ENCODE assay signal across 8 mouse cellular contexts in the genomic region with DNA sequence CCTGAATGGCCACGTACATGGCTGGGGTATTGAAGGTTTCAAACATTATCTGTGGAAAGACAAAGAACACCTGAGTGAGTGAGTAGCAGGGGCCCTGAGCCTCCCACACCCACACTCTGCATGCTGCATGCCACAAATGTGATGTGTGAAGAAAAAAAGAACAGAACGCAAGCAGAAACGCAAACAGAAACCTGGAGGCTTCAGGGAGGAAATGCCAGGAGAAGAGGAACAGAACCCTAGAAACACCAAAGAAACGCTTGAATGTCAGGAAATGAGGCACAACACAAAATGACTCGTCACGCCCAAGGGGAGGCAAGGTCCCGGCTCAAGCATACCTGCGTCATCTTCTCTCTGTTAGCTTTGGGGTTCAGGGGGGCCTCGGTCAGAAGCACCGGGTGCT. TPM values are rescaled to one million over a fixed set of nuclear protein-coding genes. Genes with fewer than 3 reads are reported as not detected.
DNase-seq lines count a peak whose midpoint lies in the region; TF ChIP-seq lines count a peak whose summit lies in the region.

No protein-coding gene starts in this region.

- peaks cover 13% of the 10 kb centered on the region for H3K36me3 ChIP-seq in thymus, adult 2 months (ENCODE audit: control insufficient read depth, insufficient read depth, low read length)
- peaks cover 16% of the 10 kb centered on the region for H3K36me3 ChIP-seq in heart, embryonic 10.5 days
- H3K36me3 ChIP-seq in limb, embryonic 10.5 days: peaks cover 23% of the 10 kb centered on the region

- H3K27me3 ChIP-seq in thymus, adult 2 months (ENCODE audit: control insufficient read depth, insufficient read depth, low read length): no peaks in the 10 kb centered on the region
- H3K27me3 ChIP-seq in heart, embryonic 10.5 days (ENCODE audit: insufficient read depth, poor library complexity, severe bottlenecking): no peaks in the 10 kb centered on the region
- no peaks in the 10 kb centered on the region for H3K27me3 ChIP-seq in limb, embryonic 10.5 days (ENCODE audit: low read depth, poor library complexity, severe bottlenecking)

- peak overlapping the region; percentile 96 for H3K4me3 ChIP-seq in thymus, adult 2 months (ENCODE audit: control insufficient read depth, insufficient read depth, low read length)
- H3K4me3 ChIP-seq in heart, embryonic 10.5 days: peak overlapping the region; percentile 95
- peak overlapping the region; percentile 99 for H3K4me3 ChIP-seq in limb, embryonic 10.5 days

- no peaks in the 10 kb centered on the region for H3K9me3 ChIP-seq in heart, embryonic 10.5 days
- no peaks in the 10 kb centered on the region for H3K9me3 ChIP-seq in limb, embryonic 10.5 days (replicated peaks)

- WGBS in thymus, adult 2 months: under 1% methylated on average over 10 of the region's 10 CpGs
- 11% methylated on average over 10 of the region's 10 CpGs for WGBS in heart, embryonic 10.5 days
- WGBS in limb, embryonic 10.5 days: 15% methylated on average over 10 of the region's 10 CpGs

- peak; percentile 48 for DNase-seq in cerebellum, adult 9-10 months
- DNase-seq in cerebellum, adult 11 months: no peak
- peak; percentile 40 for DNase-seq in thymus, adult 2 months
- no peak for DNase-seq in thymus, postnatal 10 days (ENCODE audit: low spot score in 2 of 2)
- peak; percentile 78 for DNase-seq in heart, embryonic 10.5 days (ENCODE audit: low spot score)
- no peak for DNase-seq in limb, embryonic 10.5 days (ENCODE audit: low spot score)
- DNase-seq in naive thymus-derived CD4-positive, alpha-beta T cell, adult 2 months (ENCODE audit: low read depth): peak; percentile 66
- no peak for DNase-seq in c-Kit-positive CD71-positive TER-119-positive erythroid progenitor cells, embryonic 14.5 days (ENCODE audit: low spot score)

- no peak for TF ChIP-seq CTCF in thymus, adult 2 months (IDR thresholded peaks at IDR 0.05; ENCODE audit: borderline replicate concordance, control insufficient read depth, extremely low read depth, insufficient read depth, low read length, poor library complexity)

- H3K27ac ChIP-seq in thymus, adult 2 months (ENCODE audit: control insufficient read depth, insufficient read depth, low read length): no peak overlapping the region
- peak overlapping the region; percentile 100 for H3K27ac ChIP-seq in heart, embryonic 10.5 days
- peak overlapping the region; percentile 100 for H3K27ac ChIP-seq in limb, embryonic 10.5 days

- no peak for TF ChIP-seq POLR2A in thymus, adult 2 months (IDR thresholded peaks at IDR 0.05; ENCODE audit: control insufficient read depth, extremely low read depth, insufficient read depth, low read length, poor library complexity)

- peaks cover 29% of the 10 kb centered on the region for H3K4me1 ChIP-seq in thymus, adult 2 months (replicated peaks; ENCODE audit: control insufficient read depth, insufficient read depth, low read length)
- peaks cover 28% of the 10 kb centered on the region for H3K4me1 ChIP-seq in heart, embryonic 10.5 days
- peaks cover 38% of the 10 kb centered on the region for H3K4me1 ChIP-seq in limb, embryonic 10.5 days

RNA-seq across cellular contexts. Expression of a gene that starts 1.0 kb away (rescaled TPM):
- 1,233 and 1,455 TPM in 2 replicates for polyA plus RNA-seq in thymus, adult 2 months (2012; rRNA removed)
- 1,513 and 2,033 TPM in 2 replicates for polyA plus RNA-seq in heart, embryonic 10.5 days (2016; fragmentation: Nextera tagmentation; extraction: Ambion mirVana)
- 3,099 and 3,197 TPM in 2 replicates for polyA plus RNA-seq in limb, embryonic 10.5 days (2016; fragmentation: Nextera tagmentation; extraction: Ambion mirVana)

RNA-seq across cellular contexts. Expression of a gene that starts 14.0 kb away (rescaled TPM):
- polyA plus RNA-seq in thymus, adult 2 months (2012; rRNA removed): 0.19 and 0.37 TPM in 2 replicates
- 0.25 and 0.49 TPM in 2 replicates for polyA plus RNA-seq in heart, embryonic 10.5 days (2016; fragmentation: Nextera tagmentation; extraction: Ambion mirVana)
- 0.35 and 0.74 TPM in 2 replicates for polyA plus RNA-seq in limb, embryonic 10.5 days (2016; fragmentation: Nextera tagmentation; extraction: Ambion mirVana)

RNA-seq across cellular contexts. Expression of a gene that starts 31.3 kb away (rescaled TPM):
- polyA plus RNA-seq in thymus, adult 2 months (2012; rRNA removed): 59.7 and 64.4 TPM in 2 replicates
- 32.5 and 35.9 TPM in 2 replicates for polyA plus RNA-seq in heart, embryonic 10.5 days (2016; fragmentation: Nextera tagmentation; extraction: Ambion mirVana)
- 34.2 and 40.6 TPM in 2 replicates for polyA plus RNA-seq in limb, embryonic 10.5 days (2016; fragmentation: Nextera tagmentation; extraction: Ambion mirVana)

Comparison
In these comparisons a context has a peak if more than half of its experiments do, and no peak if none do; other contexts are left out.
1. DNase-seq: peak in cerebellum, adult 9-10 months (single experiment), thymus, adult 2 months (single experiment), heart, embryonic 10.5 days (single experiment) and naive thymus-derived CD4-positive, alpha-beta T cell, adult 2 months (single experiment); none in cerebellum, adult 11 months (single experiment), thymus, postnatal 10 days (0 of 2), limb, embryonic 10.5 days (single experiment) and c-Kit-positive CD71-positive TER-119-positive erythroid progenitor cells, embryonic 14.5 days (single experiment).
2. Peak in every context shown above with its lines, with median percentiles within 50 percentile points of each other: H3K4me3 ChIP-seq.